10 mouse cellular contexts compared by ENCODE assay signal in the genomic region with DNA sequence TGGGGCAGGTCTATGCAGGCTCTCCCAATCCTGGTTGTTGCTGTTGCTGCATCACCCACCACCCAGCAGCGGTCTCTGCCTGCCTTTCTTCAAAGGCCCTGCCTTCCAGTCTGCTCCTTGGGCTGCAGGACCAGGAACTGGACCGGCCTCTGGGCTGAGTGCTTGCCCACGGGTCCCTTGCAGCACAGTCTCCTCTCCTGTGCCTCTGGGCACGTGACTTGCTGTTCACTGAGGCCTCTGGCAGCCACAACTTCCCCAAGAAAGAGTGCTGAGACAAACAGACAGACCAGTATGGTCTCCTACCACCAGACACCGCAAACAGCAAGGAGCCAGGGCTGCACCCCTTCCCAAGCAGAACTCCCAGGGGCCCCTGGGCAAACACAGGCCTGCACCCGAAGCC. TPM values are rescaled to one million over a fixed set of nuclear protein-coding genes. Genes with fewer than 3 reads are reported as not detected.
DNase-seq lines count a peak whose midpoint lies in the region; ATAC-seq and TF ChIP-seq lines count a peak whose summit lies in the region.
"Had no signal": no experiment of that assay in that cellular context is flagged by ENCODE, and none has a peak within 500 bp of the region (broad histone marks: within the 10 kb centered on the region; RNA-seq: fewer than 3 reads in every experiment).

No protein-coding gene starts in this region.

- H3K27ac ChIP-seq in intestine, embryonic 15.5 days = no peak overlapping the region; the same call in 1 of the 2 replicates
- no peak overlapping the region for H3K27ac ChIP-seq in intestine, postnatal 0 days (ENCODE audit: low read depth, low read length)
- H3K27ac ChIP-seq in bone marrow, adult 2 months (ENCODE audit: control insufficient read depth, insufficient read depth, low read depth, low read length, poor library complexity) = peak overlapping the region; percentile 84
- H3K27ac ChIP-seq in heart, embryonic 14.5 days (replicated peaks in 1 of 2; ENCODE audit: control insufficient read depth in 1 of 2, insufficient read depth in 1 of 2, low read depth in 2 of 2, low read length in 2 of 2) = 0 out of 4 replicates have a peak overlapping the region, but pooled peaks of 1 of the 2 experiments have one; percentile 24
- no peak overlapping the region for H3K27ac ChIP-seq in hindbrain, embryonic 12.5 days
- no peak overlapping the region for H3K27ac ChIP-seq in hindbrain, postnatal 0 days
- H3K27ac ChIP-seq: midbrain, embryonic 12.5 days had no signal

- no peaks in the 10 kb centered on the region for H3K36me3 ChIP-seq in intestine, embryonic 15.5 days
- no peaks in the 10 kb centered on the region for H3K36me3 ChIP-seq in intestine, postnatal 0 days (ENCODE audit: control insufficient read depth, insufficient read depth)
- H3K36me3 ChIP-seq in heart, embryonic 14.5 days (ENCODE audit: control insufficient read depth, insufficient read depth, low read length) = no peaks in the 10 kb centered on the region
- no peaks in the 10 kb centered on the region for H3K36me3 ChIP-seq in hindbrain, embryonic 12.5 days
- no peaks in the 10 kb centered on the region for H3K36me3 ChIP-seq in hindbrain, postnatal 0 days (ENCODE audit: insufficient read depth, low read length)
- H3K36me3 ChIP-seq: midbrain, embryonic 12.5 days had no signal

- WGBS in intestine, embryonic 15.5 days = 71% methylated on average over 6 of the region's 6 CpGs
- WGBS in intestine, postnatal 0 days = 57% methylated on average over 6 of the region's 6 CpGs
- 14% methylated on average over 6 of the region's 6 CpGs for WGBS in bone marrow, adult 2 months
- 77% methylated on average over 6 of the region's 6 CpGs for WGBS in heart, embryonic 14.5 days
- 83% methylated on average over 6 of the region's 6 CpGs for whole genome bisulfite sequencing in hindbrain, embryonic 12.5 days
- WGBS in hindbrain, postnatal 0 days = 82% methylated on average over 6 of the region's 6 CpGs

- H3K4me3 ChIP-seq in intestine, embryonic 15.5 days (replicated peaks) = no peak overlapping the region
- H3K4me3 ChIP-seq in intestine, postnatal 0 days (ENCODE audit: low read depth, low read length) = no peak overlapping the region
- H3K4me3 ChIP-seq in bone marrow, adult 2 months (replicated peaks; ENCODE audit: control insufficient read depth, low read depth, low read length) = peak overlapping the region; percentile 25
- H3K4me3 ChIP-seq in heart, embryonic 14.5 days (ENCODE audit: control insufficient read depth in 1 of 2, insufficient read depth in 1 of 2, low read depth in 1 of 2, low read length in 2 of 2) = no peak overlapping the region
- H3K4me3 ChIP-seq in hindbrain, embryonic 12.5 days = no peak overlapping the region
- H3K4me3 ChIP-seq in hindbrain, postnatal 0 days (ENCODE audit: low read length) = no peak overlapping the region
- H3K4me3 ChIP-seq: midbrain, embryonic 12.5 days had no signal

- peak; percentile 41; the same call in 1 of the 2 replicates for TF ChIP-seq POLR2A in bone marrow, adult 2 months (IDR thresholded peaks at IDR 0.05; ENCODE audit: borderline replicate concordance, control insufficient read depth, low read depth, low read length)

- DNase-seq in lung, postnatal 25 days (ENCODE audit: low spot score) = peak; percentile 56
- no peak for DNase-seq in urinary bladder, postnatal 10 days (ENCODE audit: low spot score)
- no peak for DNase-seq in hindbrain, postnatal 0 days (ENCODE audit: low spot score)
- DNase-seq: kidney, adult 9 months had no signal

- H3K4me2 ChIP-seq in intestine, embryonic 15.5 days (replicated peaks) = 0 out of 2 replicates have a peak overlapping the region, but pooled peaks have one; percentile 4
- no peak overlapping the region for H3K4me2 ChIP-seq in intestine, postnatal 0 days (replicated peaks; ENCODE audit: low read depth)
- no peak overlapping the region for H3K4me2 ChIP-seq in heart, embryonic 14.5 days (ENCODE audit: low read length)
- H3K4me2 ChIP-seq in hindbrain, embryonic 12.5 days (replicated peaks) = no peak overlapping the region
- no peak overlapping the region for H3K4me2 ChIP-seq in hindbrain, postnatal 0 days (ENCODE audit: low read depth, low read length)
- H3K4me2 ChIP-seq: midbrain, embryonic 12.5 days had no signal

- TF ChIP-seq CTCF in intestine, postnatal 0 days (IDR thresholded peaks at IDR 0.05; ENCODE audit: low read depth) = no peak
- TF ChIP-seq CTCF in bone marrow, adult 2 months (IDR thresholded peaks at IDR 0.05; ENCODE audit: control insufficient read depth, insufficient read depth, low read length) = no peak
- TF ChIP-seq CTCF in hindbrain, postnatal 0 days (IDR thresholded peaks at IDR 0.05; ENCODE audit: low read depth) = no peak

- H3K4me1 ChIP-seq in intestine, embryonic 15.5 days (replicated peaks) = peaks cover 48% of the 10 kb centered on the region
- H3K4me1 ChIP-seq in intestine, postnatal 0 days (replicated peaks; ENCODE audit: control insufficient read depth, insufficient read depth, low read length) = peaks cover 20% of the 10 kb centered on the region
- H3K4me1 ChIP-seq in bone marrow, adult 2 months (ENCODE audit: control insufficient read depth, insufficient read depth, low read length) = peaks cover 54% of the 10 kb centered on the region
- peaks cover 55 to 76% of the 10 kb centered on the region in 2 experiments for H3K4me1 ChIP-seq in heart, embryonic 14.5 days (ENCODE audit: control insufficient read depth in 2 of 2, insufficient read depth in 2 of 2, low read length in 2 of 2)
- H3K4me1 ChIP-seq in hindbrain, embryonic 12.5 days = peaks cover 7% of the 10 kb centered on the region
- peaks cover 7% of the 10 kb centered on the region for H3K4me1 ChIP-seq in hindbrain, postnatal 0 days (ENCODE audit: insufficient read depth, low read length)

- H3K9ac ChIP-seq in intestine, embryonic 15.5 days = no peak overlapping the region
- H3K9ac ChIP-seq in intestine, postnatal 0 days (ENCODE audit: low read depth, low read length) = no peak overlapping the region
- H3K9ac ChIP-seq in heart, embryonic 14.5 days (ENCODE audit: low read length) = peak overlapping the region; percentile 48; the same call in 1 of the 2 replicates
- H3K9ac ChIP-seq in hindbrain, embryonic 12.5 days = no peak overlapping the region
- no peak overlapping the region for H3K9ac ChIP-seq in hindbrain, postnatal 0 days (replicated peaks; ENCODE audit: low read length)
- H3K9ac ChIP-seq: midbrain, embryonic 12.5 days had no signal

- no peak for ATAC-seq in intestine, embryonic 15.5 days
- no peak for ATAC-seq in intestine, postnatal 0 days
- ATAC-seq in heart, embryonic 14.5 days (ENCODE audit: insufficient number of reproducible peaks, insufficient read depth, low FRiP score, low read depth) = no peak
- ATAC-seq in hindbrain, embryonic 12.5 days (ENCODE audit: low FRiP score) = no peak
- ATAC-seq in hindbrain, postnatal 0 days = no peak

- no peaks in the 10 kb centered on the region for H3K9me3 ChIP-seq in intestine, embryonic 15.5 days
- H3K9me3 ChIP-seq in intestine, postnatal 0 days (ENCODE audit: control insufficient read depth) = no peaks in the 10 kb centered on the region
- H3K9me3 ChIP-seq in heart, embryonic 14.5 days (ENCODE audit: control insufficient read depth, low read length) = no peaks in the 10 kb centered on the region
- H3K9me3 ChIP-seq in hindbrain, embryonic 12.5 days (replicated peaks) = no peaks in the 10 kb centered on the region
- H3K9me3 ChIP-seq in hindbrain, postnatal 0 days (ENCODE audit: low read length) = no peaks in the 10 kb centered on the region
- H3K9me3 ChIP-seq: midbrain, embryonic 12.5 days had no signal

- no peaks in the 10 kb centered on the region for H3K27me3 ChIP-seq in intestine, embryonic 15.5 days (replicated peaks)
- no peaks in the 10 kb centered on the region for H3K27me3 ChIP-seq in intestine, postnatal 0 days (replicated peaks; ENCODE audit: control insufficient read depth, insufficient read depth, low read length)
- no peaks in the 10 kb centered on the region for H3K27me3 ChIP-seq in heart, embryonic 14.5 days (ENCODE audit: control insufficient read depth, insufficient read depth, low read length)
- peaks cover 29% of the 10 kb centered on the region for H3K27me3 ChIP-seq in hindbrain, embryonic 12.5 days
- 0 out of 2 replicates have a peak, but pooled peaks cover 7% of the 10 kb centered on the region for H3K27me3 ChIP-seq in hindbrain, postnatal 0 days (ENCODE audit: insufficient read depth, low read length)

RNA-seq across cellular contexts. Expression of a gene that starts 5.5 kb away (rescaled TPM):
- 15.9 and 18.6 TPM in 2 replicates for polyA plus RNA-seq in intestine, embryonic 15.5 days (2015; fragmentation: Nextera tagmentation; extraction: Ambion mirVana)
- 18.0 and 18.1 TPM in 2 replicates for polyA plus RNA-seq in intestine, postnatal 0 days (2015; fragmentation: Nextera tagmentation; extraction: Ambion mirVana)
- polyA plus RNA-seq in bone marrow, adult 2 months (2011; ENCODE audit: insufficient read depth, insufficient read length, low replicate concordance, missing spikeins) = 23.1 and 45.9 TPM in 2 replicates
- polyA plus RNA-seq in heart, embryonic 14.5 days (2014; fragmentation: Nextera tagmentation; extraction: Ambion mirVana) = 10.7 and 12.3 TPM in 2 replicates
- polyA plus RNA-seq in hindbrain, embryonic 12.5 days (2016; fragmentation: Nextera tagmentation; extraction: Ambion mirVana) = 7.8 and 10.4 TPM in 2 replicates
- total RNA-seq in hindbrain, postnatal 0 days (2014; rRNA removed) = 2.6 and 3.1 TPM in 2 replicates
- 2.7 and 2.9 TPM in 2 replicates for polyA plus RNA-seq in hindbrain, postnatal 0 days (2015; fragmentation: Nextera tagmentation; extraction: Ambion mirVana)

RNA-seq across cellular contexts. Expression of a gene that starts 58.3 kb away (rescaled TPM):
- polyA plus RNA-seq in intestine, embryonic 15.5 days (2015; fragmentation: Nextera tagmentation; extraction: Ambion mirVana) = 3.0 TPM in 2 replicates
- polyA plus RNA-seq in intestine, postnatal 0 days (2015; fragmentation: Nextera tagmentation; extraction: Ambion mirVana) = 1.7 TPM in 2 replicates
- polyA plus RNA-seq in bone marrow, adult 2 months (2011; ENCODE audit: insufficient read depth, insufficient read length, low replicate concordance, missing spikeins) = 2.7 and 7.3 TPM in 2 replicates
- polyA plus RNA-seq in heart, embryonic 14.5 days (2014; fragmentation: Nextera tagmentation; extraction: Ambion mirVana) = 7.8 TPM in 2 replicates
- polyA plus RNA-seq in hindbrain, embryonic 12.5 days (2016; fragmentation: Nextera tagmentation; extraction: Ambion mirVana) = 6.4 and 7.4 TPM in 2 replicates
- 36.1 and 40.5 TPM in 2 replicates for total RNA-seq in hindbrain, postnatal 0 days (2014; rRNA removed)
- 5.8 and 7.1 TPM in 2 replicates for polyA plus RNA-seq in hindbrain, postnatal 0 days (2015; fragmentation: Nextera tagmentation; extraction: Ambion mirVana)
